Mouse (Mus musculus) bone marrow macrophage, adult 2 months (primary cell): ENCODE results near the gene Pde3a.

Experiments used
- CTCF ChIP-seq: IDR thresholded peaks from 2 replicates; pipeline ENCODE4 v1.5.1; 2012; ENCODE audit warnings: low read depth, mild to moderate bottlenecking, low read length, moderate library complexity
- POLR2A ChIP-seq: IDR thresholded peaks from 2 replicates; pipeline ENCODE4 v1.6.1; 2012; ENCODE audit warnings: mild to moderate bottlenecking, low read depth, low read length, borderline replicate concordance

- TF ChIP-seq CTCF, result no peak
- TF ChIP-seq POLR2A, result no peak
These were observed 131.9 kb downstream of the Pde3a start for GRCm38 (mm10) chr6:141380927-141381326.
